Mouse (Mus musculus): ENCODE data around the gene Irf2bp1. TPM values are rescaled to one million over a fixed set of nuclear protein-coding genes. Genes with fewer than 3 reads are reported as not detected.

Irf2bp1 gene
- polyA plus RNA-seq, 1 experiment from 2014 or later: 29.4 TPM

GRCm38 (mm10) chr7:19046286-19047069, 42.6 kb downstream of the Irf2bp1 start:
- WGBS: 93% methylated on average over 11 of the region's 11 CpGs
- no peak overlapping the region for H3K4me3 ChIP-seq (replicated peaks)
- H3K4me2 ChIP-seq (replicated peaks): no peak overlapping the region
- H3K27ac ChIP-seq: no peak overlapping the region
- no peaks in the 10 kb centered on the region for H3K9me3 ChIP-seq
- ATAC-seq: no peak
- peaks cover 100% of the 10 kb centered on the region for H3K36me3 ChIP-seq
- no peak overlapping the region for H3K9ac ChIP-seq (replicated peaks)
- H3K27me3 ChIP-seq: no peaks in the 10 kb centered on the region
- no peaks in the 10 kb centered on the region for H3K4me1 ChIP-seq (replicated peaks)

GRCm38 (mm10) chr7:19048006-19048527, 44.2 kb downstream of the Irf2bp1 start:
- no peak for ATAC-seq
- Histone ChIP-seq H3K4me2 (replicated peaks) (no peak overlapping the region), H3K4me3 (replicated peaks) (no peak overlapping the region), H3K9ac (replicated peaks) (no peak overlapping the region), H3K27me3 (no peaks in the 10 kb centered on the region), H3K9me3 (no peaks in the 10 kb centered on the region), H3K36me3 (peaks cover 100% of the 10 kb centered on the region), H3K27ac (no peak overlapping the region), H3K4me1 (replicated peaks) (no peaks in the 10 kb centered on the region)
- WGBS: 89% methylated on average over 14 of the region's 14 CpGs

GRCm38 (mm10) chr7:19049252-19049651, 45.4 kb downstream of the Irf2bp1 start:
- no peak overlapping the region for H3K4me2 ChIP-seq (replicated peaks)
- H3K4me3 ChIP-seq (replicated peaks): no peak overlapping the region
- ATAC-seq: no peak
- no peak overlapping the region for H3K27ac ChIP-seq
- peaks cover 93% of the 10 kb centered on the region for H3K36me3 ChIP-seq
- H3K27me3 ChIP-seq: no peaks in the 10 kb centered on the region
- no peak overlapping the region for H3K9ac ChIP-seq (replicated peaks)
- peaks cover 6% of the 10 kb centered on the region; the same call in 1 of the 2 replicates for H3K4me1 ChIP-seq (replicated peaks)
- H3K9me3 ChIP-seq: no peaks in the 10 kb centered on the region
- 90% methylated on average over 5 of the region's 5 CpGs for WGBS

- peaks cover 13% of the 10 kb centered on the region for H3K4me1 ChIP-seq (replicated peaks)
- ATAC-seq: no peak
- peaks cover 83% of the 10 kb centered on the region for H3K36me3 ChIP-seq
- no peak overlapping the region for H3K4me2 ChIP-seq (replicated peaks)
- H3K4me3 ChIP-seq (replicated peaks): no peak overlapping the region
- no peak overlapping the region for H3K9ac ChIP-seq (replicated peaks)
- H3K27ac ChIP-seq: no peak overlapping the region
- no peaks in the 10 kb centered on the region for H3K27me3 ChIP-seq
- H3K9me3 ChIP-seq: no peaks in the 10 kb centered on the region
- WGBS: 92% methylated on average over 8 of the region's 8 CpGs
Observed at GRCm38 (mm10) chr7:19050172-19050571, 46.3 kb downstream of the Irf2bp1 start.

GRCm38 (mm10) chr7:19051161-19051560, 47.3 kb downstream of the Irf2bp1 start:
- no peaks in the 10 kb centered on the region for H3K9me3 ChIP-seq
- peaks cover 74% of the 10 kb centered on the region for H3K36me3 ChIP-seq
- no peaks in the 10 kb centered on the region for H3K27me3 ChIP-seq
- H3K9ac ChIP-seq (replicated peaks): no peak overlapping the region
- H3K4me3 ChIP-seq (replicated peaks): no peak overlapping the region
- H3K4me2 ChIP-seq (replicated peaks): no peak overlapping the region
- no peak for ATAC-seq
- WGBS: 83% methylated on average over 4 of the region's 4 CpGs
- H3K4me1 ChIP-seq (replicated peaks): peaks cover 13% of the 10 kb centered on the region
- H3K27ac ChIP-seq: no peak overlapping the region

GRCm38 (mm10) chr7:19052345-19053135, 48.7 kb downstream of the Irf2bp1 start:
- Histone ChIP-seq H3K9me3 (no peaks in the 10 kb centered on the region), H3K4me3 (replicated peaks) (no peak overlapping the region), H3K27ac (no peak overlapping the region), H3K36me3 (peaks cover 60% of the 10 kb centered on the region), H3K4me1 (replicated peaks) (peaks cover 13% of the 10 kb centered on the region), H3K27me3 (no peaks in the 10 kb centered on the region), H3K4me2 (replicated peaks) (no peak overlapping the region), H3K9ac (replicated peaks) (no peak overlapping the region)
- no peak for ATAC-seq
- WGBS: 89% methylated on average over 15 of the region's 15 CpGs

- Histone ChIP-seq H3K36me3 (peaks cover 54% of the 10 kb centered on the region), H3K4me1 (replicated peaks) (peaks cover 13% of the 10 kb centered on the region), H3K9ac (replicated peaks) (no peak overlapping the region), H3K27me3 (no peaks in the 10 kb centered on the region), H3K4me3 (replicated peaks) (no peak overlapping the region), H3K4me2 (replicated peaks) (no peak overlapping the region), H3K27ac (no peak overlapping the region), H3K9me3 (no peaks in the 10 kb centered on the region)
- ATAC-seq: no peak
- WGBS: 92% methylated on average over 7 of the region's 7 CpGs
Observed at GRCm38 (mm10) chr7:19053136-19053532, 49.3 kb downstream of the Irf2bp1 start.

GRCm38 (mm10) chr7:19054047-19054776, 50.4 kb downstream of the Irf2bp1 start, which contains the start of gene Rsph6a:
Gene Rsph6a (plus strand): TSS chr7:19054690.
- ATAC-seq: peak; percentile 79
- Histone ChIP-seq H3K36me3 (peaks cover 43% of the 10 kb centered on the region), H3K9ac (replicated peaks) (peak within 1 kb of the TSS; percentile 33), H3K4me2 (replicated peaks) (peak within 1 kb of the TSS; percentile 52), H3K4me1 (replicated peaks) (peaks cover 13% of the 10 kb centered on the region), H3K27ac (0 out of 2 replicates have a peak within 1 kb of the TSS, but pooled peaks have one; percentile 5), H3K4me3 (replicated peaks) (peak within 1 kb of the TSS; percentile 26), H3K27me3 (no peaks in the 10 kb centered on the region), H3K9me3 (no peaks in the 10 kb centered on the region)
- 24% methylated on average over 32 of the region's 33 CpGs for WGBS

GRCm38 (mm10) chr7:19054777-19055076, 50.9 kb downstream of the Irf2bp1 start:
- Histone ChIP-seq H3K27me3 (no peaks in the 10 kb centered on the region), H3K9ac (replicated peaks) (peak overlapping the region; percentile 33; the same call in 1 of the 2 replicates), H3K27ac (0 out of 2 replicates have a peak overlapping the region, but pooled peaks have one; percentile 5), H3K4me1 (replicated peaks) (peaks cover 13% of the 10 kb centered on the region), H3K4me2 (replicated peaks) (peak overlapping the region; percentile 52), H3K36me3 (peaks cover 38% of the 10 kb centered on the region), H3K9me3 (no peaks in the 10 kb centered on the region), H3K4me3 (replicated peaks) (peak overlapping the region; percentile 26; the same call in 1 of the 2 replicates)
- 66% methylated on average over 9 of the region's 9 CpGs for WGBS
- ATAC-seq: no peak; the same call in 1 of the 2 replicates

- no peak for ATAC-seq
- WGBS: 92% methylated on average over 8 of the region's 8 CpGs
- Histone ChIP-seq H3K4me3 (replicated peaks) (no peak overlapping the region), H3K27me3 (no peaks in the 10 kb centered on the region), H3K9me3 (no peaks in the 10 kb centered on the region), H3K4me2 (replicated peaks) (peak overlapping the region; percentile 52; the same call in 1 of the 2 replicates), H3K9ac (replicated peaks) (no peak overlapping the region), H3K4me1 (replicated peaks) (peaks cover 13% of the 10 kb centered on the region), H3K36me3 (peaks cover 34% of the 10 kb centered on the region), H3K27ac (no peak overlapping the region)
Observed at GRCm38 (mm10) chr7:19055108-19055507, 51.3 kb downstream of the Irf2bp1 start.
